Mouse (Mus musculus): ENCODE results near the gene Asic2. TPM values are rescaled to one million over a fixed set of nuclear protein-coding genes. Genes with fewer than 3 reads are reported as not detected.
A peak's percentile ranks its signal among the peaks of the same experiment; 100 is the strongest.

Asic2 gene
- polyA plus RNA-seq, 1 experiment from 2014 or later: 17.8 TPM

DNA sequence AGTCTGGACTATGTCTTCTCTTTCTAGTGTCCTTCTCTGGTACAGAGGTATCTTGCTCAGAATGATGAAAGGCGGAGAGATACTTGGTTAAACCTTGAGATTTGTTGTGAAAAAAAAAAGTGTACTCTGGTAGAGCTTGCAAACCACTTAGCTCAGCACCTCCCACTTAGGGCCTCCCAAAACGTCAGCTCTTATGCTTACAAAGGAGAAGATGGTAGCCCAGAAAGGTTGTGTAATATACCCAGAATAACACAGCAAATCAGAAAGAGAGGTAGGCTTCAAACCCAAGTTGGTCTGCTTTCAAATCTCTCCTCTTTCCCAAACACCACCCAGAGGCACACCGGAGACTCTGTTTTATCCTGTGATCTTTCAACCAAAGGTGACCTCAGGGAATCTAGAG lies 936.1 kb downstream of the Asic2 start:
- Histone ChIP-seq H3K9ac (ENCODE audit: low read depth, low read length) (no peak overlapping the region), H3K4me2 (ENCODE audit: low read length) (no peak overlapping the region), H3K27ac (ENCODE audit: low read depth, low read length) (no peak overlapping the region), H3K27me3 (replicated peaks; ENCODE audit: control insufficient read depth, insufficient read depth, low read length) (no peaks in the 10 kb centered on the region), H3K4me3 (ENCODE audit: low read length) (no peak overlapping the region), H3K9me3 (ENCODE audit: control insufficient read depth, low read length) (no peaks in the 10 kb centered on the region), H3K4me1 (ENCODE audit: control insufficient read depth, insufficient read depth, low read depth, low read length) (no peaks in the 10 kb centered on the region), H3K36me3 (ENCODE audit: control insufficient read depth, insufficient read depth, low read length) (no peaks in the 10 kb centered on the region)
- WGBS: 92% methylated on average over 3 of the region's 3 CpGs
- ATAC-seq: no peak

DNA sequence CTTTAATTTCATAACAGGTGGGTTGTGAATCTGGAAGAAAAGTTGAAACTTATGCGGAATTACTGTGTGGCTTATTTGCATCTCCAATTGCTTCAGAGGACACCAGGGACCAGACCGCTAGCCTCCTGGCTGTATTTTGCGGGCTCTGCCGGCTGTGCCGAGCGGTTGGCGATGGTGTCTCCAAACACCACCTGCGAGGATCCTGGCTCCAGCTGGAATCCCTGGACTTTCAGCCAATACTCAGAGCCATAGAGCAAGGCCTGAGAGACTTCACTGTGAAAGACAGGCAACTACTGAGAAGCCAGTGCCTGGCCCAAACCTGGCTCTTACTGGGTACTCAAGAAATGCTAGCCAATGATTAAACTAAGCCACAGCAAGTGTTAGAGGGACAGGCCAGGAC lies 953.5 kb downstream of the Asic2 start:
- WGBS: 81% methylated on average over 8 of the region's 8 CpGs
- no peaks in the 10 kb centered on the region for H3K27me3 ChIP-seq (replicated peaks; ENCODE audit: control insufficient read depth, insufficient read depth, low read length)
- no peak for ATAC-seq
- H3K4me1 ChIP-seq (ENCODE audit: control insufficient read depth, insufficient read depth, low read depth, low read length): no peaks in the 10 kb centered on the region
- H3K36me3 ChIP-seq (ENCODE audit: control insufficient read depth, insufficient read depth, low read length): no peaks in the 10 kb centered on the region
- no peak overlapping the region for H3K4me2 ChIP-seq (ENCODE audit: low read length)
- no peak overlapping the region for H3K27ac ChIP-seq (ENCODE audit: low read depth, low read length)
- H3K9ac ChIP-seq (ENCODE audit: low read depth, low read length): no peak overlapping the region
- H3K9me3 ChIP-seq (ENCODE audit: control insufficient read depth, low read length): no peaks in the 10 kb centered on the region
- no peak overlapping the region for H3K4me3 ChIP-seq (ENCODE audit: low read length)

DNA sequence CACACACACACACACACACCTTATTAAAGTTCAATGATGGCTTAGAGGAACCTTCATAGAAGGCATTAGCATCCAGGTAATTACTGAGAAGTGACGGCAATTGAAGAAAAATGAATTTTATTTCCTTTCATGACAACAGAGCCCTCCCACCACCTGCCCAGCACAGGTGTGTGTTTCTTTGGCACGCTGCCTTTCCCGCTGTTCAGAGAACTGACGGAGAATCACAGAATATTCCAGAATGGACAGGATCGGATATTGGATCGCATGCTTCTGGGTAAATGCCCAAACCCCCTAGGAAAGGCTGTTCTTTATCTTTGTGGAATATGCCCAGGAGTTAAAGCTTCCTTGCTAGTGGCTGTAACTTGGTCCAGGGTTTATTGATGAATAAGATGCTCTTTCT lies 954.8 kb downstream of the Asic2 start:
- Histone ChIP-seq H3K4me2 (ENCODE audit: low read length) (no peak overlapping the region), H3K9ac (ENCODE audit: low read depth, low read length) (no peak overlapping the region), H3K27ac (ENCODE audit: low read depth, low read length) (no peak overlapping the region), H3K4me3 (ENCODE audit: low read length) (no peak overlapping the region), H3K27me3 (replicated peaks; ENCODE audit: control insufficient read depth, insufficient read depth, low read length) (no peaks in the 10 kb centered on the region), H3K36me3 (ENCODE audit: control insufficient read depth, insufficient read depth, low read length) (no peaks in the 10 kb centered on the region), H3K9me3 (ENCODE audit: control insufficient read depth, low read length) (no peaks in the 10 kb centered on the region), H3K4me1 (ENCODE audit: control insufficient read depth, insufficient read depth, low read depth, low read length) (no peaks in the 10 kb centered on the region)
- WGBS: 79% methylated on average over 6 of the region's 6 CpGs
- ATAC-seq: no peak

DNA sequence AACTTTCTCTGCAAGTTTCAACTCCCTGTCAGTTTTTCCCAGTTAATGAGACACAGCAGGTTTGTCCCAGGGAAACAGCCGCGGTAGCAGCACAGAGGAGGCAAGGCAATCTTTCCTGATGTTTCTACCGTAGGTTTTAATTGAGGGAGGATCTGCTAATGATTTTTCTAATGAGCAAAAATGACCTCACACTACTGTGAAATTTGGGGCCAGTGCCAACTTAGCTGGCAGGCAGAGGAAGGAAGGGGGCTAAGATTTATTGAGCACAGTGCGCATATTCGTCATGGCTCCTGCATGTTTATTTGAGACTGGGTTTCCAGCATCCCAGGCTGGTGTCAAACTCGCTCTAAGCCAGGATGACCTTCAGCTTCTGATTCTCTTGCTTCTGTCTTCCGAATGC lies 957.5 kb downstream of the Asic2 start:
- no peak overlapping the region for H3K27ac ChIP-seq (ENCODE audit: low read depth, low read length)
- no peak for ATAC-seq
- 59% methylated on average over 7 of the region's 7 CpGs for WGBS

DNA sequence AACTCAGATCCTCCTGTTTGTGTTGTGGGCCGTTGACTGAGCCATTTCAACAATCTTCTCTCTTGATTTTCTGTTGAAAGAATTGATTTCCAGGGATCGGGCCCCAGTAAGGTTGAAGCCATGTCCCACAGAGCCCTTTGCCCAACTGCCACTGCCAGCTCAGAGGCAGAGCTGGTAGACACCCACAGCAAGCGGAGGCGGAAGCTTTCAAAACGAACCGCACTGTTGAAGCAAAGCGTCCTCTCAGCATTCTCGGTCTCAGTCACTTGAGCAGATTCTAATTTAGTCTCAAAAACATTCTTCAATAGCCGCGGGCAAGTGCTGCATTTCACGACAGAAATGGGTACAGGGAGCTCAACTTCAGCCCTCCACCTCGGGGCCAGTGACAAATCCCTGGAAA lies 958.9 kb downstream of the Asic2 start:
- WGBS: 85% methylated on average over 12 of the region's 12 CpGs
- no peak overlapping the region for H3K4me2 ChIP-seq (ENCODE audit: low read length)
- H3K9ac ChIP-seq (ENCODE audit: low read depth, low read length): no peak overlapping the region
- no peak overlapping the region for H3K4me3 ChIP-seq (ENCODE audit: low read length)
- no peaks in the 10 kb centered on the region for H3K9me3 ChIP-seq (ENCODE audit: control insufficient read depth, low read length)
- H3K36me3 ChIP-seq (ENCODE audit: control insufficient read depth, insufficient read depth, low read length): no peaks in the 10 kb centered on the region
- H3K4me1 ChIP-seq (ENCODE audit: control insufficient read depth, insufficient read depth, low read depth, low read length): no peaks in the 10 kb centered on the region
- H3K27me3 ChIP-seq (replicated peaks; ENCODE audit: control insufficient read depth, insufficient read depth, low read length): no peaks in the 10 kb centered on the region
- H3K27ac ChIP-seq (ENCODE audit: low read depth, low read length): no peak overlapping the region
- ATAC-seq: no peak

More for the DNA sequence above, 957.5 kb downstream of the Asic2 start:
- H3K27me3 ChIP-seq (replicated peaks; ENCODE audit: control insufficient read depth, insufficient read depth, low read length): no peaks in the 10 kb centered on the region
- no peak overlapping the region for H3K4me3 ChIP-seq (ENCODE audit: low read length)
- no peak overlapping the region for H3K4me2 ChIP-seq (ENCODE audit: low read length)
- no peaks in the 10 kb centered on the region for H3K4me1 ChIP-seq (ENCODE audit: control insufficient read depth, insufficient read depth, low read depth, low read length)
- H3K36me3 ChIP-seq (ENCODE audit: control insufficient read depth, insufficient read depth, low read length): no peaks in the 10 kb centered on the region
- H3K9ac ChIP-seq (ENCODE audit: low read depth, low read length): no peak overlapping the region
- H3K9me3 ChIP-seq (ENCODE audit: control insufficient read depth, low read length): no peaks in the 10 kb centered on the region

DNA sequence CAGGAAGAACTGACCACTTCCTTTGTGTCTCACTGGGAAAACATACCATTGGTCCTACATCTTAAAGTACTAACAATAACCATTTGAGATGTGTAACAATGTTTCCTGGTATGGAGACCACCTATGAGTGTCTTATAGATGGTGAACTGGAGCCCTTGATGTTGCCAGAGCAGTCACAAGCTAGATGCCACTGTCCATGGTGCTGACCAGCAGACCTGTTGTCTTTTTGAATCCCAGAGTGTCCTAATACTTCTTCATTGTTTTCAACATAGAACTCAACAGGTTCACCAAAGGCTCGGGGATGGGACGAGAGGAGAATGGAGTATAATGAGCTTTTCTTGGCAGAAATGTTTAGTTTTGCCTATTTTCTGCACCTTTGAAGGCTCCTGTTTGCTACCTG lies 962.4 kb downstream of the Asic2 start:
- ATAC-seq: no peak

DNA sequence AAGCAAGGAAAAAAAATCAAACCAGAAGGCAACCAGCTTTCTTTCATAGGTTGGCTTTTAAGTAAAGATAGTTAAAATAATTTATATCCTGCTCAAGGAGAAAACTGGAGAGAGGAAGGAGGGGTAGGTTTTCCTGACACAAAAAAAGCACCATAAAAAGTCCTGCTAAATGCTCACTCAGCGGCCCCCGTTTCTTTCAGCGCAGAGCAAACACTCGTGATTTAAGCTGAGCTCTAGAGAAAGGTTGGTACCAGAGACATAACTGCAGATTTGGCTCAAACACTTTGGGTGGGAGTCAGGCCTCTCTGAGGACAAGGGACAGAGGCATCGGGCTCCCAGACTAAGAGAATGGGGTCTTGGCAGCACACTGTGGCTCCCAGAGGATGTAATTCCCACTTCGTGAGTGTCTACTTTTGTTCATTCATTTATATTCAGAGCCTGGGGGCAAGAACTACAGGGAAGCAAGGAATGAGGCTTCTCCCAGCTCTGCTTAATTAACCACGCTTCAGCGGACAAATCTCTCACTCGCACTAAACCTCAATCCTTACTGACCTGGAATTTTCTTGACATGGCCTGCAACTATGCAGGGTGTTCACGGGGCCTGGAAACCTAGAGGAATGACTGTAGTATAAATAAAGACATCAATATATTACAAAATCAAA lies 965.4 kb downstream of the Asic2 start:
- 41% methylated on average over 10 of the region's 10 CpGs for WGBS
- no peak for ATAC-seq
- H3K9me3 ChIP-seq (ENCODE audit: control insufficient read depth, low read length): no peaks in the 10 kb centered on the region
- H3K36me3 ChIP-seq (ENCODE audit: control insufficient read depth, insufficient read depth, low read length): no peaks in the 10 kb centered on the region
- no peak overlapping the region for H3K9ac ChIP-seq (ENCODE audit: low read depth, low read length)
- H3K27ac ChIP-seq (ENCODE audit: low read depth, low read length): no peak overlapping the region
- no peak overlapping the region for H3K4me3 ChIP-seq (ENCODE audit: low read length)
- no peak overlapping the region for H3K4me2 ChIP-seq (ENCODE audit: low read length)
- no peaks in the 10 kb centered on the region for H3K27me3 ChIP-seq (replicated peaks; ENCODE audit: control insufficient read depth, insufficient read depth, low read length)
- H3K4me1 ChIP-seq (ENCODE audit: control insufficient read depth, insufficient read depth, low read depth, low read length): no peaks in the 10 kb centered on the region

More for the DNA sequence above, 962.4 kb downstream of the Asic2 start:
- H3K4me3 ChIP-seq (ENCODE audit: low read length): no peak overlapping the region
- H3K36me3 ChIP-seq (ENCODE audit: control insufficient read depth, insufficient read depth, low read length): no peaks in the 10 kb centered on the region
- no peaks in the 10 kb centered on the region for H3K9me3 ChIP-seq (ENCODE audit: control insufficient read depth, low read length)
- no peak overlapping the region for H3K9ac ChIP-seq (ENCODE audit: low read depth, low read length)
- no peaks in the 10 kb centered on the region for H3K4me1 ChIP-seq (ENCODE audit: control insufficient read depth, insufficient read depth, low read depth, low read length)
- H3K27ac ChIP-seq (ENCODE audit: low read depth, low read length): no peak overlapping the region
- H3K4me2 ChIP-seq (ENCODE audit: low read length): no peak overlapping the region
- H3K27me3 ChIP-seq (replicated peaks; ENCODE audit: control insufficient read depth, insufficient read depth, low read length): no peaks in the 10 kb centered on the region
- 90% methylated on average over 2 of the region's 2 CpGs for WGBS

DNA sequence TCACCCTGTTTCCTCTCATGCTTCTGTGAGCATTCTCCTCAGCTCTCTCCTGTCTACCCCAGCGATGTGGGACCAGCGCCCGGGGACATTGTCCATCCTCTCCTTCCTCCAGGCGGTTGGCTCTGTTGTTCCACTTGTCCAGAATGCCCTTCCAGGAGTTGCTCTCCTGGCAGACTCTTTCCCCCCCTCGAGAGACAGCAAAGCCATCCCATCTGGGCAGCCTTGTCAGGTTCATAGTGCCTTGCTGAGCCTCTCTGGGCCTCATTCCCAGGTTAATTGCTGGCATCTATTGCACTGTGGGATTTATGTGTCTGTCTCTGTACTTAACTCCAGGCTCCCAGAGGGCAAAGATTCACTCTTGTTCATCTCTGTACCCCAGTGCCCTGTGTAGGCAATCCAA lies 972.6 kb downstream of the Asic2 start:
- Histone ChIP-seq H3K4me1 (ENCODE audit: control insufficient read depth, insufficient read depth, low read depth, low read length) (no peaks in the 10 kb centered on the region), H3K27me3 (replicated peaks; ENCODE audit: control insufficient read depth, insufficient read depth, low read length) (no peaks in the 10 kb centered on the region), H3K4me3 (ENCODE audit: low read length) (no peak overlapping the region), H3K36me3 (ENCODE audit: control insufficient read depth, insufficient read depth, low read length) (no peaks in the 10 kb centered on the region), H3K9me3 (ENCODE audit: control insufficient read depth, low read length) (no peaks in the 10 kb centered on the region), H3K9ac (ENCODE audit: low read depth, low read length) (no peak overlapping the region), H3K4me2 (ENCODE audit: low read length) (no peak overlapping the region), H3K27ac (ENCODE audit: low read depth, low read length) (no peak overlapping the region)
- 89% methylated on average over 5 of the region's 5 CpGs for WGBS
- no peak for ATAC-seq

DNA sequence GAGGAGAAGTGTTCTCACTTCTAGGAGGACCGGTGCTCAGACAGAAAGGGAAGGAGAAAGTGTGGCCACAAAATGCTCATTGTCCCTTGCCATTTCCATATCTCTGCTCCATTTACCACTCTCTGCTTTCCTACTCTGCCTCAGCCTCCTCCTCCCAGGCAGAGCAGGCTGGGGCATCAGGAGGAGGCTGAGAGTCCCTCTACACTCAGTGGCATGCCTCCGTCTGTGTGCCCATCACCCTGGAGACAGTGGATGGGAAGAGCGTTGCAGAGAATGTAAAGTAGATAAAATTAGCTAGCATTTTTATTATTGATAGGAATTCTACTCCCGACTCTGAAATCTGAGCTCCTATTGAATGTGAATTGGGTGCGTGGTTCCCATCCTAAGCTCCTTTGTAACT lies 984.7 kb downstream of the Asic2 start:
- WGBS: 27% methylated on average over 5 of the region's 5 CpGs
- no peaks in the 10 kb centered on the region for H3K4me1 ChIP-seq (ENCODE audit: control insufficient read depth, insufficient read depth, low read depth, low read length)
- H3K36me3 ChIP-seq (ENCODE audit: control insufficient read depth, insufficient read depth, low read length): no peaks in the 10 kb centered on the region
- no peak overlapping the region for H3K4me3 ChIP-seq (ENCODE audit: low read length)
- H3K27me3 ChIP-seq (replicated peaks; ENCODE audit: control insufficient read depth, insufficient read depth, low read length): no peaks in the 10 kb centered on the region
- H3K9me3 ChIP-seq (ENCODE audit: control insufficient read depth, low read length): no peaks in the 10 kb centered on the region
- no peak overlapping the region for H3K27ac ChIP-seq (ENCODE audit: low read depth, low read length)
- H3K4me2 ChIP-seq (ENCODE audit: low read length): no peak overlapping the region
- peak; percentile 83 for ATAC-seq
- no peak overlapping the region for H3K9ac ChIP-seq (ENCODE audit: low read depth, low read length)
